Comparison of ENCODE assay signal across 8 mouse cellular contexts in the genomic region with DNA sequence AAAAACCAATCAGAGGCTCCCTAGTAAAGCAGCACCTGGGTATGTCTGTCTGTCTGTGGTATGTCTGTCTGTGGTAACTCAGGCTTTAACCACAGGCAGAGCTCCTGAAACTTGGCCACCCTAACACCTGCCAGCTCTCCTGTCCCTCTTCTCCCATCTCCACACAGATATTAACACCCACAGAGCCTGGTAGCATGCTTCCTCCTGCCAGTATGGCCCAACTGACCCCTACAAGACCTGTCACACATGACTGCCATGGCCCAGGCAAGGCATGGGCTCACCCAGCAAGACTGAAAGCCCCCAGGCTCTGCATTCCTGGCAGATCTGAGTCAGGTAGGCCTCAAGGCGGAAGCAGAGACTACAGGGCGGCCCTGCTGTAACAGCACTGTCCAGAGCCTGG. TPM values are rescaled to one million over a fixed set of nuclear protein-coding genes. Genes with fewer than 3 reads are reported as not detected.
A peak's percentile ranks its signal among the peaks of the same experiment; 100 is the strongest.
DNase-seq lines count a peak whose midpoint lies in the region; ATAC-seq lines count a peak whose summit lies in the region.

No protein-coding gene starts in this region.

- H3K4me1 ChIP-seq in kidney, embryonic 14.5 days (ENCODE audit: control insufficient read depth, insufficient read depth, low read length): peaks cover 31% of the 10 kb centered on the region
- peaks cover 66% of the 10 kb centered on the region for H3K4me1 ChIP-seq in embryonic facial prominence, embryonic 10.5 days
- peaks cover 28% of the 10 kb centered on the region for H3K4me1 ChIP-seq in hindbrain, embryonic 16.5 days (ENCODE audit: control insufficient read depth, insufficient read depth, low read depth, low read length)
- H3K4me1 ChIP-seq in midbrain, embryonic 14.5 days (ENCODE audit: control insufficient read depth, insufficient read depth, low read length): peaks cover 26% of the 10 kb centered on the region

- peaks cover 45% of the 10 kb centered on the region for H3K36me3 ChIP-seq in kidney, embryonic 14.5 days (ENCODE audit: control insufficient read depth, insufficient read depth, low read length)
- H3K36me3 ChIP-seq in embryonic facial prominence, embryonic 10.5 days (replicated peaks): peaks cover 66% of the 10 kb centered on the region
- peaks cover 19% of the 10 kb centered on the region for H3K36me3 ChIP-seq in hindbrain, embryonic 16.5 days (ENCODE audit: control insufficient read depth, insufficient read depth, low read length)
- H3K36me3 ChIP-seq in midbrain, embryonic 14.5 days (ENCODE audit: control insufficient read depth, insufficient read depth, low read length): peaks cover 43% of the 10 kb centered on the region

- no peaks in the 10 kb centered on the region for H3K9me3 ChIP-seq in kidney, embryonic 14.5 days (ENCODE audit: control insufficient read depth, low read length)
- no peaks in the 10 kb centered on the region for H3K9me3 ChIP-seq in embryonic facial prominence, embryonic 10.5 days
- H3K9me3 ChIP-seq in hindbrain, embryonic 16.5 days (ENCODE audit: control insufficient read depth, low read length): no peaks in the 10 kb centered on the region
- H3K9me3 ChIP-seq in midbrain, embryonic 14.5 days (ENCODE audit: control insufficient read depth, low read length): no peaks in the 10 kb centered on the region

- no peak for DNase-seq in kidney, adult 11 months
- DNase-seq in embryonic facial prominence, embryonic 10.5 days (ENCODE audit: low spot score): no peak
- DNase-seq in midbrain, embryonic 14.5 days: no peak
- DNase-seq in frontal cortex, postnatal 14 days (ENCODE audit: low spot score in 2 of 2): no peak
- no peak for DNase-seq in left cerebral cortex, adult 8-10 months (ENCODE audit: low spot score in 2 of 2)
- no peak for DNase-seq in frontal cortex, postnatal 10 days (ENCODE audit: low spot score in 2 of 2)

- WGBS in kidney, embryonic 14.5 days: 49% methylated on average over 2 of the region's 2 CpGs
- 60% methylated on average over 2 of the region's 2 CpGs for WGBS in embryonic facial prominence, embryonic 10.5 days
- 78% methylated on average over 2 of the region's 2 CpGs for WGBS in hindbrain, embryonic 16.5 days
- 93% methylated on average over 2 of the region's 2 CpGs for WGBS in midbrain, embryonic 14.5 days

- H3K4me3 ChIP-seq in kidney, embryonic 14.5 days (ENCODE audit: low read length): peak overlapping the region; percentile 100
- peak overlapping the region; percentile 84 for H3K4me3 ChIP-seq in embryonic facial prominence, embryonic 10.5 days
- peak overlapping the region; percentile 82 for H3K4me3 ChIP-seq in hindbrain, embryonic 16.5 days (ENCODE audit: low read length)
- peak overlapping the region; percentile 100 for H3K4me3 ChIP-seq in midbrain, embryonic 14.5 days (replicated peaks; ENCODE audit: low read depth, low read length)

- H3K27me3 ChIP-seq in kidney, embryonic 14.5 days (ENCODE audit: control insufficient read depth, insufficient read depth, low read length): no peaks in the 10 kb centered on the region
- peaks cover 14% of the 10 kb centered on the region for H3K27me3 ChIP-seq in embryonic facial prominence, embryonic 10.5 days (replicated peaks; ENCODE audit: low read depth, poor library complexity, severe bottlenecking)
- no peaks in the 10 kb centered on the region for H3K27me3 ChIP-seq in hindbrain, embryonic 16.5 days (replicated peaks; ENCODE audit: control insufficient read depth, insufficient read depth, low read length)
- no peaks in the 10 kb centered on the region for H3K27me3 ChIP-seq in midbrain, embryonic 14.5 days (ENCODE audit: control insufficient read depth, insufficient read depth, low read length)

- H3K9ac ChIP-seq in kidney, embryonic 14.5 days (ENCODE audit: low read depth, low read length): peak overlapping the region; percentile 99
- peak overlapping the region; percentile 97 for H3K9ac ChIP-seq in hindbrain, embryonic 16.5 days (ENCODE audit: low read depth, low read length)
- peak overlapping the region; percentile 100 for H3K9ac ChIP-seq in midbrain, embryonic 14.5 days (replicated peaks; ENCODE audit: low read length)

- no peak; the same call in 1 of the 2 replicates for ATAC-seq in kidney, embryonic 14.5 days (ENCODE audit: low FRiP score, low TSS enrichment)
- ATAC-seq in hindbrain, embryonic 16.5 days: no peak
- no peak for ATAC-seq in midbrain, embryonic 14.5 days (ENCODE audit: low FRiP score, low TSS enrichment)

- H3K4me2 ChIP-seq in kidney, embryonic 14.5 days (replicated peaks; ENCODE audit: low read depth, low read length): peak overlapping the region; percentile 75
- peak overlapping the region; percentile 86 for H3K4me2 ChIP-seq in hindbrain, embryonic 16.5 days (ENCODE audit: low read length)
- H3K4me2 ChIP-seq in midbrain, embryonic 14.5 days (ENCODE audit: low read length): peak overlapping the region; percentile 86

- peak overlapping the region; percentile 99 for H3K27ac ChIP-seq in kidney, embryonic 14.5 days (ENCODE audit: low read depth, low read length)
- H3K27ac ChIP-seq in embryonic facial prominence, embryonic 10.5 days (replicated peaks): peak overlapping the region; percentile 98
- H3K27ac ChIP-seq in hindbrain, embryonic 16.5 days (ENCODE audit: low read depth, low read length): peak overlapping the region; percentile 93
- H3K27ac ChIP-seq in midbrain, embryonic 14.5 days (replicated peaks; ENCODE audit: low read depth, low read length): peak overlapping the region; percentile 97

RNA-seq across cellular contexts. Expression of gene Traf4, which starts 2.3 kb away (rescaled TPM):
- polyA plus RNA-seq in kidney, embryonic 14.5 days (2014; fragmentation: Nextera tagmentation; extraction: Ambion mirVana): 68.2 and 111 TPM in 2 replicates
- 151 and 157 TPM in 2 replicates for polyA plus RNA-seq in embryonic facial prominence, embryonic 10.5 days (2016; fragmentation: Nextera tagmentation; extraction: Ambion mirVana)
- polyA plus RNA-seq in hindbrain, embryonic 16.5 days (2015; fragmentation: Nextera tagmentation; extraction: Ambion mirVana): 80.1 and 97.4 TPM in 2 replicates
- polyA plus RNA-seq in midbrain, embryonic 14.5 days (2014; fragmentation: Nextera tagmentation; extraction: Ambion mirVana): 68.4 and 103 TPM in 2 replicates
- 1 to 10 TPM; 5.9 to 9.4 (median 9.0) TPM for total RNA-seq in left cerebral cortex, adult 8-10 months (2022)

RNA-seq across cellular contexts. Expression of gene Nek8, which starts 13.4 kb away (rescaled TPM):
- polyA plus RNA-seq in kidney, embryonic 14.5 days (2014; fragmentation: Nextera tagmentation; extraction: Ambion mirVana): 15.8 and 20.6 TPM in 2 replicates
- polyA plus RNA-seq in embryonic facial prominence, embryonic 10.5 days (2016; fragmentation: Nextera tagmentation; extraction: Ambion mirVana): 13.5 and 15.3 TPM in 2 replicates
- polyA plus RNA-seq in hindbrain, embryonic 16.5 days (2015; fragmentation: Nextera tagmentation; extraction: Ambion mirVana): 7.1 and 7.7 TPM in 2 replicates
- 3.9 and 4.2 TPM in 2 replicates for polyA plus RNA-seq in midbrain, embryonic 14.5 days (2014; fragmentation: Nextera tagmentation; extraction: Ambion mirVana)
- 1 to 10 TPM; 2.0 to 4.3 (median 2.8) TPM for total RNA-seq in left cerebral cortex, adult 8-10 months (2022)

RNA-seq across cellular contexts. Expression of gene Tlcd1, which starts 13.5 kb away (rescaled TPM):
- polyA plus RNA-seq in kidney, embryonic 14.5 days (2014; fragmentation: Nextera tagmentation; extraction: Ambion mirVana): 23.1 and 28.1 TPM in 2 replicates
- 8.8 and 9.2 TPM in 2 replicates for polyA plus RNA-seq in embryonic facial prominence, embryonic 10.5 days (2016; fragmentation: Nextera tagmentation; extraction: Ambion mirVana)
- polyA plus RNA-seq in hindbrain, embryonic 16.5 days (2015; fragmentation: Nextera tagmentation; extraction: Ambion mirVana): 19.7 and 20.1 TPM in 2 replicates
- 6.4 and 6.9 TPM in 2 replicates for polyA plus RNA-seq in midbrain, embryonic 14.5 days (2014; fragmentation: Nextera tagmentation; extraction: Ambion mirVana)
- total RNA-seq in left cerebral cortex, adult 8-10 months (2022): 10 to 100 TPM; 24.8 to 34.9 (median 28.4) TPM

RNA-seq across cellular contexts. Expression of gene Rpl23a, which starts 20.3 kb away (rescaled TPM):
- 1,650 and 2,291 TPM in 2 replicates for polyA plus RNA-seq in kidney, embryonic 14.5 days (2014; fragmentation: Nextera tagmentation; extraction: Ambion mirVana)
- polyA plus RNA-seq in embryonic facial prominence, embryonic 10.5 days (2016; fragmentation: Nextera tagmentation; extraction: Ambion mirVana): 1,123 and 1,138 TPM in 2 replicates
- polyA plus RNA-seq in hindbrain, embryonic 16.5 days (2015; fragmentation: Nextera tagmentation; extraction: Ambion mirVana): 662 and 677 TPM in 2 replicates
- 977 and 1,164 TPM in 2 replicates for polyA plus RNA-seq in midbrain, embryonic 14.5 days (2014; fragmentation: Nextera tagmentation; extraction: Ambion mirVana)
- 100 to 1,000 TPM; 678 to 790 (median 743) TPM for total RNA-seq in left cerebral cortex, adult 8-10 months (2022)

RNA-seq across cellular contexts. Expression of gene Rab34, which starts 25.2 kb away (rescaled TPM):
- polyA plus RNA-seq in kidney, embryonic 14.5 days (2014; fragmentation: Nextera tagmentation; extraction: Ambion mirVana): 128 and 156 TPM in 2 replicates
- 107 and 123 TPM in 2 replicates for polyA plus RNA-seq in embryonic facial prominence, embryonic 10.5 days (2016; fragmentation: Nextera tagmentation; extraction: Ambion mirVana)
- 57.3 and 60.3 TPM in 2 replicates for polyA plus RNA-seq in hindbrain, embryonic 16.5 days (2015; fragmentation: Nextera tagmentation; extraction: Ambion mirVana)
- polyA plus RNA-seq in midbrain, embryonic 14.5 days (2014; fragmentation: Nextera tagmentation; extraction: Ambion mirVana): 51.7 and 53.3 TPM in 2 replicates
- 10 to 100 TPM; 23.9 to 29.6 (median 26.2) TPM for total RNA-seq in left cerebral cortex, adult 8-10 months (2022)
